Mouse (Mus musculus): ENCODE results near the gene Tnn. TPM values are rescaled to one million over a fixed set of nuclear protein-coding genes. Genes with fewer than 3 reads are reported as not detected.

The Tnn gene
- polyA plus RNA-seq, 1 experiment from 2014 or later: not detected

GRCm38 (mm10) chr1:160035561-160035960, 117.8 kb downstream of the Tnn start:
- no peaks in the 10 kb centered on the region for H3K36me3 ChIP-seq (replicated peaks)
- ATAC-seq (replicated peaks): no peak
- H3K4me3 ChIP-seq: no peak overlapping the region
- H3K9ac ChIP-seq: no peak overlapping the region
- H3K9me3 ChIP-seq: no peaks in the 10 kb centered on the region
- no peaks in the 10 kb centered on the region for H3K27me3 ChIP-seq (replicated peaks)
- WGBS: 76% methylated on average over 3 of the region's 3 CpGs
- H3K27ac ChIP-seq: no peak overlapping the region
- H3K4me1 ChIP-seq: no peaks in the 10 kb centered on the region
- no peak overlapping the region for H3K4me2 ChIP-seq

Other genes with a start within 250 kb of the Tnn start
- gene 4930523C07Rik, start 109.2 kb downstream of the Tnn start, polyA plus RNA-seq (2015; fragmentation: Nextera tagmentation; extraction: Ambion mirVana): 1.7 TPM in 2 replicates
- gene Mrps14, start 41.6 kb upstream of the Tnn start, polyA plus RNA-seq (2015; fragmentation: Nextera tagmentation; extraction: Ambion mirVana): 113 and 126 TPM in 2 replicates
- gene Cacybp, start 59.3 kb upstream of the Tnn start, polyA plus RNA-seq (2015; fragmentation: Nextera tagmentation; extraction: Ambion mirVana): 242 and 256 TPM in 2 replicates